Mouse (Mus musculus) thymus, adult 2 months (tissue): ENCODE measurements around the gene Rbms1.

Experiments
- CTCF ChIP-seq: fragments of 200-500 bp; IDR thresholded peaks from 2 replicates; pipeline ENCODE4 v1.5.1; 2012; ENCODE audit warnings: mild to moderate bottlenecking, control low read depth, low read length, moderate library complexity, borderline replicate concordance; ENCODE audit not compliant: control insufficient read depth, poor library complexity, insufficient read depth; ENCODE audit errors: extremely low read depth
- POLR2A ChIP-seq: fragments of 200-500 bp; IDR thresholded peaks from 2 replicates; pipeline ENCODE4 v1.6.1; 2012; ENCODE audit warnings: mild to moderate bottlenecking, low read length, control low read depth, moderate library complexity; ENCODE audit not compliant: control insufficient read depth, poor library complexity, insufficient read depth; ENCODE audit errors: extremely low read depth

- TF ChIP-seq CTCF (no peak), POLR2A (no peak)
Observed at GRCm38 (mm10) chr2:60903535-60903934, 59.5 kb downstream of the Rbms1 start.
